Comparison of ENCODE assay signal across 26 mouse cellular contexts in the genomic region with DNA sequence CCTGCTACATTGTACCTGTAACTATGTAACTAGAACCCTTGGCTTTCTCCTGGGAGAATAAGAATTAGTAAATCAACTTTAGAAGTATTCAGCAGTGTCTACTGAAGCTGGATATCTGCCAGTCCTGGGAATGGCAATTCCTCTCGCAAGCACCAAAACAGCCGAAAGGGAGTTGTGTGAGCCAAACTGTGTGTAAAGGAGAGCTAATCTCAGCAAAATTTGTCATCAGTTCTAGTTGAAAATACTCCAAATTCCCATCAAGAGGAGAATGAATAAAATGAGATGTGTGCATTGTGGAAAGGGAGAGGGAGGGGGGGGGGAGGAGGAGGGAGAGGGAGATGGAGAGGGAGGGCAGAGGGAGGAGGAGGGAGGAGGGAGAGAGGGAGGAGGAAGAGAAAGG.
DNase-seq lines count a peak whose midpoint lies in the region; ATAC-seq and TF ChIP-seq lines count a peak whose summit lies in the region.
"Had no signal": no experiment of that assay in that cellular context is flagged by ENCODE, and none has a peak within 500 bp of the region (broad histone marks: within the 10 kb centered on the region; RNA-seq: fewer than 3 reads in every experiment).

No protein-coding gene starts in this region.

- H3K4me1 ChIP-seq in thymus, adult 2 months (replicated peaks; ENCODE audit: control insufficient read depth, insufficient read depth, low read length) = no peaks in the 10 kb centered on the region
- H3K4me1 ChIP-seq: embryonic facial prominence, embryonic 12.5 days; embryonic facial prominence, embryonic 15.5 days; forebrain, embryonic 12.5 days; heart, embryonic 12.5 days; heart, embryonic 15.5 days; hindbrain, embryonic 10.5 days; intestine, embryonic 15.5 days had no signal

- no peak overlapping the region for H3K27ac ChIP-seq in thymus, adult 2 months (ENCODE audit: control insufficient read depth, insufficient read depth, low read length)
- H3K27ac ChIP-seq: embryonic facial prominence, embryonic 12.5 days; embryonic facial prominence, embryonic 15.5 days; forebrain, embryonic 12.5 days; heart, embryonic 15.5 days; hindbrain, embryonic 10.5 days; hindbrain, embryonic 13.5 days; intestine, embryonic 15.5 days had no signal

- no peak for TF ChIP-seq POLR2A in thymus, adult 2 months (IDR thresholded peaks at IDR 0.05; ENCODE audit: control insufficient read depth, extremely low read depth, insufficient read depth, low read length, poor library complexity)

- ATAC-seq in frontal cortex, adult (ENCODE audit: low TSS enrichment) = peak; percentile 51; the same call in 1 of the 2 replicates
- ATAC-seq: CD4-positive, CD25-positive, alpha-beta regulatory T cell, adult 4 months; forebrain, embryonic 16.5 days; hindbrain, embryonic 16.5 days; intestine, embryonic 15.5 days had no signal

- H3K36me3 ChIP-seq in thymus, adult 2 months (ENCODE audit: control insufficient read depth, insufficient read depth, low read length) = no peaks in the 10 kb centered on the region
- H3K36me3 ChIP-seq: embryonic facial prominence, embryonic 12.5 days; embryonic facial prominence, embryonic 15.5 days; forebrain, embryonic 12.5 days; heart, embryonic 12.5 days; heart, embryonic 15.5 days; hindbrain, embryonic 10.5 days; hindbrain, embryonic 13.5 days; intestine, embryonic 15.5 days had no signal

- no peak for TF ChIP-seq CTCF in thymus, adult 2 months (IDR thresholded peaks at IDR 0.05; ENCODE audit: borderline replicate concordance, control insufficient read depth, extremely low read depth, insufficient read depth, low read length, poor library complexity)

- 93% methylated on average over 2 of the region's 2 CpGs for WGBS in thymus, adult 2 months

- H3K4me3 ChIP-seq in thymus, adult 2 months (ENCODE audit: control insufficient read depth, insufficient read depth, low read length) = no peak overlapping the region
- H3K4me3 ChIP-seq: embryonic facial prominence, embryonic 12.5 days; embryonic facial prominence, embryonic 15.5 days; forebrain, embryonic 12.5 days; heart, embryonic 12.5 days; heart, embryonic 15.5 days; hindbrain, embryonic 10.5 days; hindbrain, embryonic 13.5 days; intestine, embryonic 15.5 days had no signal

- DNase-seq in frontal cortex, adult 2 months (ENCODE audit: extremely low spot score in 1 of 2, low spot score in 1 of 2) = no peak
- DNase-seq in testis, postnatal 10 days (ENCODE audit: low spot score) = peak; percentile 7
- no peak for DNase-seq in testis, postnatal 14 days (ENCODE audit: low spot score)
- peak; percentile 65 for DNase-seq in telencephalon, adult 2 months (ENCODE audit: low read depth, low spot score)
- no peak for DNase-seq in thymus, adult 2 months
- DNase-seq: adrenal gland, adult 2 months; adrenal gland, postnatal 14 days; cerebellum, adult 18-20 months; cerebellum, adult 9-10 months; cerebellum, postnatal 14 days; gastrocnemius, postnatal 25 days; heart, adult 18-20 months; heart, postnatal 10 days; heart, postnatal 36 days had no signal

- no peaks in the 10 kb centered on the region; the same call in 1 of the 2 replicates for H3K27me3 ChIP-seq in thymus, adult 2 months (ENCODE audit: control insufficient read depth, insufficient read depth, low read length)
- H3K27me3 ChIP-seq: embryonic facial prominence, embryonic 12.5 days; embryonic facial prominence, embryonic 15.5 days; forebrain, embryonic 12.5 days; heart, embryonic 12.5 days; heart, embryonic 15.5 days; hindbrain, embryonic 13.5 days; intestine, embryonic 15.5 days had no signal

Comparison
In these comparisons a context has a peak if more than half of its experiments do, and no peak if none do; other contexts are left out.
1. DNase-seq: peak in testis, postnatal 10 days (single experiment) and telencephalon, adult 2 months (single experiment); none in frontal cortex, adult 2 months (0 of 2), testis, postnatal 14 days (single experiment) and thymus, adult 2 months (single experiment).